Mouse (Mus musculus) lung, adult 10 weeks (tissue): ENCODE measurements around the gene Cyp2u1. TPM values are rescaled to one million over a fixed set of nuclear protein-coding genes. Genes with fewer than 3 reads are reported as not detected.

Experiments used
- polyA plus RNA-seq: library from polyadenylated mRNA; stranded (reverse); fragments of 350-450 nt; fragmentation: Illumina TruSeq; extraction: RNeasy Lipid Tissue Mini Kit (QIAGEN cat#74804); gene quantifications from one replicate; pipeline ENCODE4 v1.2.3, GENCODE M21; 2014; ENCODE audit warnings: low read depth, low replicate concordance; ENCODE audit not compliant: insufficient read depth

Gene Cyp2u1
- 0.69 TPM for polyA plus RNA-seq

DNA sequence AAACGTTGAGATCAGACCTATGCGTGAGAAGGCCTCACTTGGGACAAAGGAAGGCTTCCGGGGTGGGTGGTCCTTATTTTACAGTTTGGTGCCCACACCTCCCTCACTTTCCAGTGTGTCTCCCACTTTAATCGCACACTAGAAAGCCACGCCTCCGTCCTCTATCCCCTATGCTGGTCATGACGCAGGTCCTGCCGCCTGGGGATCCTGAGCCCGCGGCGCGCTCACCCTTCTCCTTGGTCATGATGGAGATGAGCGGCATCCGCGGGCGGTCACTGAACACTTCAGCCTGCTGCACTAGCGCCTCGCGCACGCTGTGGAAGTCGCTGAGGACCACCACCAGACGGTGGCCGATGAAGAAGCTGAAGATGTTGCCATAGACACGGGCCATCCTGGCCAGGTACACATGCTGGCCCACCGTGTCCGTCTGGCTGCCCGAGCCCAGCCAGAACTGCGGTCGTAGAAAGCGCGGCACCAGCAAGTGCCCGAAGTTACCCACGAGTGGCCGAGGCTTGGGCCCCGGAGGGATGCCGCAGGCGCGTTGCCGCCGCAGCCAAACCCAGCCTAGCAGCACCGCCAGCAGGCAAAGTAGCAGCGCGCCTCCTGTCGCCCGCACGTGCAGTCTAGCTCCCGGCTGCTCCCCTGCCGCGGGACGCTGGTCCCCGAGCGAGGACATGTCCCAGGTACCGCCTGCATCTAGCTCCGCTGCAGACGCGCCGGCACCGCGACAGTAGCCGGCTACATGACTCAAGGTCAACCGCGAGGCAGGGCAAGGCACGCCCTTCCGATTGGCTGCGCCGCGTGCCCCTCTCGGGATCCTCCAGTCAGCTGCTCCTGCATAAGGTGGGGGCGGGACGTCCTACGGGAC, at the start of gene Cyp2u1:
Gene Cyp2u1 (minus strand): TSS at position 776 of the 868 bp plus-strand sequence.

DNA sequence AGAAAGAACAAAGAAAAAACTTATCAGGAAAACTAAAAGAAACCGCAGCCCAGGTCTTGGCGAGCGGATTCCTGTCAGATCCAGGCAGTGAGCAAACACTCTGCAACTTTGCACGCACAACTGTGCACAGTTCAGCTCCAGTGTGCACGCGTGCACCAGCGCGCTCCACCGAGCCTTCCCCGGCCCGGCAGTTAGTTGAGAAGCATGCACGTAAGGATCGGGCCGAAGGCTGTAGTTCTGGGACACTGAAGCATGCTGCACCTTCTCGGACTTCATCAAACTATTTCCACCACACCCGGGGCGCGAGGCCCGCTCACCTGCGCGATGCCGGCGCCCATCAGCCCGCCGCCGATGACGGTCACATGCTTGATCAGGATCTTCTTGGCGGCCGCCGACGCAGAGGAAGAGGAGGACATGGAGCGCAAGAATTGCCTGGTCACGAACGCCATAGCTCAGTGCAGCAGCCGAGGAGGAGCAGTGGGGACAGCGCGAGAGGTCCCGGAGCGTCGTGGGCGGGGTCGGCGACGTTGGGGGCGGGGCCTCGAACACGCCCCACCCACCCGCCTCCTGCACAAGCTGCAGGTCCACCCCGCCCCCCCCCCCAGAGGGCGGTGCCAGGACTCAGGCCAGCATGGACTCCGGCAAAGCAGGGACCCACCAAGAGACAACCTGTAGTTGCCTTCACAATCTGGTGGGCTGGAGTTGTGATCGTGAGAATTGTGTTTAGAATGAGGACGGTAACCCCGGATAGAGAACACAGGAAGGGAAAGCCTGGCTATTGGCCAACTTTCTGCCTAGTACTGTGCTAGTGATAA, 31.3 kb downstream of the Cyp2u1 start, which contains the start of gene Hadh:
Gene Hadh (minus strand): TSS at position 543 of the 815 bp plus-strand sequence.

Other genes with a start within 250 kb of the Cyp2u1 start
- gene Lef1, start 192.8 kb downstream of the Cyp2u1 start, polyA plus RNA-seq = 5.7 TPM
- 94.4 TPM for gene Hadh, start 31.1 kb downstream of the Cyp2u1 start, polyA plus RNA-seq
- gene Sgms2, start 188.2 kb upstream of the Cyp2u1 start, polyA plus RNA-seq = 2.0 TPM